Mouse (Mus musculus): ENCODE data around the gene Mier1. TPM values are rescaled to one million over a fixed set of nuclear protein-coding genes. Genes with fewer than 3 reads are reported as not detected.

The Mier1 gene
- total and polyA plus RNA-seq, 2 experiments from 2014 or later = 27.8 to 39.2 TPM

DNA sequence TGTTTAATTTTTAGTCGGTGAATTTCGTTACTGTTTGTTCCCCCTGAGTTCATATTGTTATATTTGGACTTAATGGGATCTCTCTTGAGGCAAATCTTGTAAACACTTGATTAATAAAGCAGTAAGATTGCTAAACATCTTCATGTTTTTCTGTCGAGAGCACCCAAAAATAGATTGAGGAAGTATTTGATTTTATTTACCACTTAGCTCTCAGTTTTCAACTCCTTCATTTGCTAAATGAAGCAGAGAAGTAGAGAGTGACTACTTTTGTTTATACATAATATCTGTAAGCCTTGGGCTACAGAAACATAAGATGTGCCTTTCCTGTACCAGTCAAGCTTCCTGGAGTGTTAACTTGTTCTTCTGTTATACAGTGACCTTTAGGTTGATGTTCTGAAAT is 6.2 kb downstream of the Mier1 start:
- ATAC-seq (no peak), DNase-seq (ENCODE audit: low spot score) (no peak)
- Histone ChIP-seq H3K4me3 (ENCODE audit: low read length) (peak overlapping the region; percentile 88), H3K27me3 (ENCODE audit: insufficient read depth, low read length) (no peaks in the 10 kb centered on the region), H3K36me3 (ENCODE audit: insufficient read depth, low read length) (0 out of 2 replicates have a peak, but pooled peaks cover 3% of the 10 kb centered on the region), H3K9ac (replicated peaks; ENCODE audit: low read length) (no peak overlapping the region; the same call in 1 of the 2 replicates), H3K4me2 (ENCODE audit: low read depth, low read length) (peak overlapping the region; percentile 91), H3K9me3 (ENCODE audit: low read length) (no peaks in the 10 kb centered on the region), H3K27ac (no peak overlapping the region), H3K4me1 (ENCODE audit: insufficient read depth, low read length) (no peaks in the 10 kb centered on the region; the same call in 1 of the 2 replicates)
- no peak for TF ChIP-seq CTCF (IDR thresholded peaks at IDR 0.05; ENCODE audit: low read depth)
- WGBS = 41% methylated on average over 3 of the region's 3 CpGs

DNA sequence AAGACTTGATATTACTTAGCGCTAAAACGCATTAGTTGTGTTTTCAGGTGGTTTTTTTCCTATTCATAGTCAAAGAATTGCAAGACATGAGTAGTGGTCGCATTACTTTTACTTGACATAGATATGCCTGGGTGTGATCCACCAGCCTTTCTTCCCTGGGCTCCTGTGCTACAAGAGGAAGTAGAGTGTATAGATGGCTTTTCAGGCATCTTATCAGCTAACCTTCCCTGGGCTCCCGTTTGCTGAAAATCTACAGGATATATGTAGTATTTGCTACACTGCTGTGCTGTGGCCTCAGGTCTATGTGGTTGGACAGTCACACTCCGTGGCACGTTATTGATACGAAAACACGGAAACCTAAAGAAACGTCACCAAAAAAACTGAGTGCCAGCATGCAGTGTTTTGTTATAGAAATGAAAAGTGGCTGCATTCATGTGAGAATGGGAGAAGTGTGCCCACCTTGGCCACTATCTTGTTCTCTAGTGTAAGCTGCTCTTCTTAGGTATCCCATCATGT is 6.7 kb downstream of the Mier1 start:
- H3K27ac ChIP-seq = no peak overlapping the region
- no peak overlapping the region for H3K4me3 ChIP-seq (ENCODE audit: low read length)
- H3K27me3 ChIP-seq (ENCODE audit: insufficient read depth, low read length) = no peaks in the 10 kb centered on the region
- DNase-seq (ENCODE audit: low spot score) (no peak), ATAC-seq (no peak)
- WGBS = 87% methylated on average over 9 of the region's 9 CpGs
- H3K9me3 ChIP-seq (ENCODE audit: low read length) = no peaks in the 10 kb centered on the region
- no peak overlapping the region for H3K9ac ChIP-seq (replicated peaks; ENCODE audit: low read length)
- no peaks in the 10 kb centered on the region; the same call in 1 of the 2 replicates for H3K4me1 ChIP-seq (ENCODE audit: insufficient read depth, low read length)
- TF ChIP-seq CTCF (IDR thresholded peaks at IDR 0.05; ENCODE audit: low read depth) = no peak
- H3K36me3 ChIP-seq (ENCODE audit: insufficient read depth, low read length) = 0 out of 2 replicates have a peak, but pooled peaks cover 3% of the 10 kb centered on the region
- peak overlapping the region; percentile 91 for H3K4me2 ChIP-seq (ENCODE audit: low read depth, low read length)

DNA sequence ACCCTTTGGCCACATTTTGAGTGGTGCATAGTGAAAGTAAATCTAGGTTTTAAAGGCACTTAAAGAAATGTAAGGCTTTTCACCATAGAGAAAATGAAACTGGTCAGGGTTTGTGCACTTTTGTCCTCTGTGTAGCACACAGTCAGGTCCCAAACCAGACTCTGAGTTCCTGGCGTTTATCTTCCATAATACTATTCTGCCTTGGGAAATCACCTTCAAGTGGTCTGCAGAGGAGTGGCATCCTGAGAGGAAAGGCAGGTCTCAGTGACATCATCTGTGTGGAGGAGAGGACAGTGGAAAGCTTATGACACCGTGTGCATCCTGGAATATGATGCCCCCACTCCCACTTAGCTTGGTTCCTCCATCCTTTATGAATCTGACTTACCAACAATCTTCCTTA is 8.9 kb downstream of the Mier1 start:
- ATAC-seq (no peak), DNase-seq (ENCODE audit: low spot score) (no peak)
- Histone ChIP-seq H3K4me3 (ENCODE audit: low read length) (no peak overlapping the region), H3K27ac (no peak overlapping the region), H3K27me3 (ENCODE audit: insufficient read depth, low read length) (no peaks in the 10 kb centered on the region), H3K36me3 (ENCODE audit: insufficient read depth, low read length) (no peaks in the 10 kb centered on the region), H3K9ac (replicated peaks; ENCODE audit: low read length) (no peak overlapping the region), H3K4me2 (ENCODE audit: low read depth, low read length) (no peak overlapping the region), H3K9me3 (ENCODE audit: low read length) (no peaks in the 10 kb centered on the region), H3K4me1 (ENCODE audit: insufficient read depth, low read length) (no peaks in the 10 kb centered on the region)
- TF ChIP-seq CTCF (IDR thresholded peaks at IDR 0.05; ENCODE audit: low read depth) = no peak
- WGBS = 66% methylated on average over 2 of the region's 2 CpGs

DNA sequence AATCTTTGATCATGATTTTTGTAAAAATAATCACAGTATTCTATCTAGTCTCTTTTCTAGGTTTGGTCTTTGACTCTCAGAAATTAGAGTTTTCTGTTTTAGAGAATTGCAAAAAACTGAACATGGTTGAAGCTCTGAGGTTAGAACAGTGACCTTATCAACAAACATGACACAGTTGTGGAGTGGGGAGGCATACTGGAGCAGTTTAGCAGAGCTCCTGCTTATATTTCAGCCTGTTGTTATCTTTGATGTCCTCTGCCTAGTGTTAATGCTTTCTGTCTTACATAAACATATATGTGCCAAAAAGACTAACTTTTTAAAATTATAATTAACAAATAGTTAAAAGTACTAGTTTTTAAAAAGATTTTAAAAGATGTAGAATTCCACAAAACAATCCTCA is 9.4 kb downstream of the Mier1 start:
- Histone ChIP-seq H3K27ac (no peak overlapping the region), H3K4me1 (ENCODE audit: insufficient read depth, low read length) (no peaks in the 10 kb centered on the region), H3K36me3 (ENCODE audit: insufficient read depth, low read length) (no peaks in the 10 kb centered on the region), H3K9ac (replicated peaks; ENCODE audit: low read length) (no peak overlapping the region), H3K4me3 (ENCODE audit: low read length) (no peak overlapping the region), H3K27me3 (ENCODE audit: insufficient read depth, low read length) (no peaks in the 10 kb centered on the region), H3K4me2 (ENCODE audit: low read depth, low read length) (no peak overlapping the region), H3K9me3 (ENCODE audit: low read length) (no peaks in the 10 kb centered on the region)
- no peak for TF ChIP-seq CTCF (IDR thresholded peaks at IDR 0.05; ENCODE audit: low read depth)
- ATAC-seq (no peak), DNase-seq (ENCODE audit: low spot score) (no peak)

DNA sequence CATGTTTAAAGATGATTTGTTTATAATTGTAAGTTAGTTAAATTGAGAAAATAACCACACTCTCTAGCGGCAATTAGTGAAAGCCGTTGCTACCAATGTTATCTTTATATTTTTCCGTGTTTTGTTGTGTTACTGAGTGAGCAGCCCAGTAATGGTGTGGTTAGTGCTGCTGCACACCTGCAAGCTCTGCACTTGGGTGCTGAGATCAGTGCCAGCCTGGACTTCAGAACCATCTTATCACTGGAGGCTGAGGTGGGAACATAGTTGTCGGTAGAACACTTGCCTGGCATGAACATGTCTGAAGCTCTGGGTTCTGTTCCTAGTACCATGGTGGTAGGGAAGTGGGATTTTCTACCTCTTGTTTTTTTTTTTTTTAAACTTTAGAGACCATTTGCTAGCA is 12.3 kb downstream of the Mier1 start:
- Histone ChIP-seq H3K4me1 (ENCODE audit: insufficient read depth, low read length) (no peaks in the 10 kb centered on the region), H3K4me2 (ENCODE audit: low read depth, low read length) (no peak overlapping the region), H3K9me3 (ENCODE audit: low read length) (no peaks in the 10 kb centered on the region), H3K27me3 (ENCODE audit: insufficient read depth, low read length) (no peaks in the 10 kb centered on the region), H3K9ac (replicated peaks; ENCODE audit: low read length) (no peak overlapping the region), H3K4me3 (ENCODE audit: low read length) (no peak overlapping the region), H3K36me3 (ENCODE audit: insufficient read depth, low read length) (no peaks in the 10 kb centered on the region), H3K27ac (no peak overlapping the region)
- no peak for DNase-seq (ENCODE audit: low spot score)
- TF ChIP-seq CTCF (IDR thresholded peaks at IDR 0.05; ENCODE audit: low read depth) = no peak
- 88% methylated on average over 4 of the region's 4 CpGs for WGBS
- ATAC-seq = no peak

DNA sequence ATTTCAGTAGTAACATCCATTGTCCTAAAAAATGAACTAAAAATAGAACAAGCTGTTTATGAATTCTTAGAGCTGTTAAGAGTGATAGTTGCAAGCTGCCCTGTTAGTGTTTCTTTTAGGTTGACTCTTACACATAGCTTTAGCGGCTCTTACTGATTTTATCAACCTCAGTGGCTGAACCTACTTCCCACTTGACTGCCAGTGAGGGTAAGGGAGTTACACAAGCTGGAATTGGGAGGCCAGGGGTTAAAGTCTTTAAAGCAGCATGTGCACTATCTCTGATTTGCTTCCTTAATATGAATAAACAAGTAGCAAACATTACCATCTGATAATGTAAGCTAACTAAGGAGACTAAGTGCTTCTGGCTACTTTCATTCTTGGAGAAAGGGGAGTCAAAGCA is 22.8 kb downstream of the Mier1 start:
- Histone ChIP-seq H3K4me3 (ENCODE audit: low read length) (no peak overlapping the region), H3K27ac (no peak overlapping the region), H3K9me3 (ENCODE audit: low read length) (no peaks in the 10 kb centered on the region), H3K4me1 (ENCODE audit: insufficient read depth, low read length) (no peaks in the 10 kb centered on the region), H3K27me3 (ENCODE audit: insufficient read depth, low read length) (no peaks in the 10 kb centered on the region), H3K36me3 (ENCODE audit: insufficient read depth, low read length) (no peaks in the 10 kb centered on the region), H3K4me2 (ENCODE audit: low read depth, low read length) (no peak overlapping the region), H3K9ac (replicated peaks; ENCODE audit: low read length) (no peak overlapping the region)
- DNase-seq (ENCODE audit: low spot score) = no peak
- 78% methylated on average over 1 of the region's 1 CpGs for WGBS
- no peak for TF ChIP-seq CTCF (IDR thresholded peaks at IDR 0.05; ENCODE audit: low read depth)
- no peak for ATAC-seq

DNA sequence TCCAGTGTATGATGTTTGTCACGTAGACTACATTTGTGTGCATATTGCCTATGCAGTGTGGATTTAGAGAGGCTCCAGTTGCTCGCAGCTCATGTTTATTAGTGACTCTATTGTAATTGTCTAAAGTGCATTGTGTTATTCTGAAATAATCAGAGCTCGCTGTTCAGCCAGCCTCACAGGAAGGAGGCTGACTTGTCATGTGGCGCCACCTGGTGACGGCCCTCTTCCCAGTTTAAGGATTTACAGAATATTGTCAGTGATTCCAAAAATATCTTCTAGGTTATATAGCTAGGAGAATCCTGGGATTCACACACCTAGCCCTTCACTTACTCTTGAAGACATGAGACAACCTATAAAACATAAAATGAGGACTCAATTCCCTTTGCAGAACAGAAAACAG is 32.1 kb downstream of the Mier1 start:
- no peak overlapping the region for H3K27ac ChIP-seq
- no peak overlapping the region for H3K4me2 ChIP-seq (ENCODE audit: low read depth, low read length)
- no peak overlapping the region for H3K4me3 ChIP-seq (ENCODE audit: low read length)
- no peaks in the 10 kb centered on the region for H3K9me3 ChIP-seq (ENCODE audit: low read length)
- no peaks in the 10 kb centered on the region for H3K27me3 ChIP-seq (ENCODE audit: insufficient read depth, low read length)
- ATAC-seq (no peak), DNase-seq (ENCODE audit: low spot score) (peak; percentile 86)
- peak; percentile 83 for TF ChIP-seq CTCF (IDR thresholded peaks at IDR 0.05; ENCODE audit: low read depth)
- H3K36me3 ChIP-seq (ENCODE audit: insufficient read depth, low read length) = peaks cover 36% of the 10 kb centered on the region
- H3K4me1 ChIP-seq (ENCODE audit: insufficient read depth, low read length) = no peaks in the 10 kb centered on the region
- H3K9ac ChIP-seq (replicated peaks; ENCODE audit: low read length) = no peak overlapping the region
- 27% methylated on average over 5 of the region's 5 CpGs for WGBS

All from hindbrain, postnatal 0 days (tissue).